Mouse (Mus musculus) MEL (cell line): ENCODE data around the gene Fyttd1. TPM values are rescaled to one million over a fixed set of nuclear protein-coding genes. Genes with fewer than 3 reads are reported as not detected.

Experiments used
- DNase-seq: peaks from one replicate; pipeline ENCODE4 v3.0.0; 2011; ENCODE audit warnings: low read depth, low spot score
- H3K27ac ChIP-seq: 2 replicates; pipeline ENCODE4 v1.5.1; 2012; ENCODE audit warnings: low read depth, mild to moderate bottlenecking, control low read depth, low read length, moderate library complexity; ENCODE audit not compliant: control insufficient read depth
- H3K27me3 ChIP-seq, 2 experiments: fragments of 150-350 bp in 1 of 2; sonication (generic) in 1 of 2; 2 replicates each; pipeline ENCODE4 v1.6.1; 2012; ENCODE audit warnings: low read length in 2 of 2, mild to moderate bottlenecking in 2 of 2, improper control_type of control experiment in 1 of 2, moderate library complexity in 1 of 2; ENCODE audit not compliant: insufficient read depth in 2 of 2, control insufficient read depth in 1 of 2
- H3K36me3 ChIP-seq, 2 experiments: 2 replicates each; pipeline ENCODE4 v1.6.1; 2012 to 2014; ENCODE audit warnings: low read length in 2 of 2, improper control_type of control experiment in 1 of 2, inconsistent platforms in 1 of 2, mild to moderate bottlenecking in 1 of 2; ENCODE audit not compliant: insufficient read depth in 2 of 2, control insufficient read depth in 1 of 2
- H3K4me1 ChIP-seq, 2 experiments: fragments of 150-350 bp in 1 of 2; sonication (generic) in 1 of 2; 2 replicates each; pipeline ENCODE4 v1.6.1; 2012; ENCODE audit warnings: low read length in 2 of 2, improper control_type of control experiment in 1 of 2, mild to moderate bottlenecking in 1 of 2; ENCODE audit not compliant: insufficient read depth in 2 of 2, control insufficient read depth in 1 of 2
- H3K4me3 ChIP-seq, 2 experiments: fragments of 150-350 bp in 1 of 2; sonication (generic) in 1 of 2; 2 replicates each; pipeline ENCODE4 v1.5.1; 2012; ENCODE audit warnings: low read depth in 2 of 2, low read length in 2 of 2, mild to moderate bottlenecking in 2 of 2, moderate library complexity in 2 of 2, control low read depth in 1 of 2, improper control_type of control experiment in 1 of 2; ENCODE audit not compliant: control insufficient read depth in 1 of 2, insufficient read depth in 1 of 2
- H3K79me2 ChIP-seq: 2 replicates; pipeline ENCODE4 v1.6.1; 2012; ENCODE audit warnings: mild to moderate bottlenecking, low read length, moderate library complexity; ENCODE audit not compliant: control insufficient read depth, poor library complexity, insufficient read depth
- H3K9ac ChIP-seq: 2 replicates; pipeline ENCODE4 v1.6.1; 2012; ENCODE audit warnings: low read depth, mild to moderate bottlenecking, control low read depth, low read length, moderate library complexity; ENCODE audit not compliant: control insufficient read depth, poor library complexity, severe bottlenecking
- H3K9me3 ChIP-seq: fragments of 150-350 bp; sonication (generic); replicated peaks from 2 replicates; pipeline ENCODE4 v1.6.1; 2012; ENCODE audit warnings: mild to moderate bottlenecking, low read length, improper control_type of control experiment, moderate library complexity; ENCODE audit not compliant: insufficient read depth
- BHLHE40 ChIP-seq: IDR thresholded peaks from 2 replicates; pipeline ENCODE4 v1.6.1; 2012; ENCODE audit warnings: low read depth, mild to moderate bottlenecking, inconsistent platforms, low read length, improper control_type of control experiment, borderline replicate concordance
- CHD1 ChIP-seq: IDR thresholded peaks from 2 replicates; pipeline ENCODE4 v1.6.1; 2012; ENCODE audit warnings: low read depth, mild to moderate bottlenecking, inconsistent platforms, low read length, improper control_type of control experiment
- CTCF ChIP-seq, 3 experiments: IDR thresholded peaks in 2 of 3; conservative IDR thresholded peaks in 1 of 3; 2 replicates each; pipeline ENCODE4 v1.5.1; 2011 to 2012; ENCODE audit warnings: low read length in 3 of 3, low read depth in 2 of 3, mild to moderate bottlenecking in 2 of 3, improper control_type of control experiment in 1 of 3, inconsistent platforms in 1 of 3, mixed read lengths in 1 of 3, moderate library complexity in 1 of 3; ENCODE audit not compliant: control insufficient read depth in 1 of 3, insufficient read depth in 1 of 3, poor library complexity in 1 of 3, severe bottlenecking in 1 of 3
- E2F4 ChIP-seq: IDR thresholded peaks from 2 replicates; pipeline ENCODE4 v1.6.1; 2011; ENCODE audit warnings: low read depth, low read length, improper control_type of control experiment, borderline replicate concordance
- ELF1 ChIP-seq: IDR thresholded peaks from 2 replicates; pipeline ENCODE4 v1.6.1; 2014; ENCODE audit warnings: low read depth, mild to moderate bottlenecking, inconsistent platforms, low read length, improper control_type of control experiment, moderate library complexity
- ETS1 ChIP-seq: IDR thresholded peaks from 2 replicates; pipeline ENCODE4 v1.6.1; 2012; ENCODE audit warnings: low read depth, mild to moderate bottlenecking, inconsistent platforms, low read length, improper control_type of control experiment, moderate library complexity
- HCFC1 ChIP-seq: IDR thresholded peaks from 2 replicates; pipeline ENCODE4 v1.6.1; 2012; ENCODE audit warnings: low read depth, mild to moderate bottlenecking, inconsistent platforms, low read length, improper control_type of control experiment, moderate library complexity
- JUND ChIP-seq: IDR thresholded peaks from 2 replicates; pipeline ENCODE4 v1.6.1; 2011; ENCODE audit warnings: low read depth, mild to moderate bottlenecking, improper control_type of control experiment, low read length
- MAFK ChIP-seq: IDR thresholded peaks from 2 replicates; pipeline ENCODE4 v1.6.1; 2011; ENCODE audit warnings: low read depth, mild to moderate bottlenecking, low read length, improper control_type of control experiment, borderline replicate concordance
- MAX ChIP-seq: IDR thresholded peaks from 2 replicates; pipeline ENCODE4 v1.6.1; 2011; ENCODE audit warnings: low read length, improper control_type of control experiment
- MXI1 ChIP-seq: IDR thresholded peaks from 2 replicates; pipeline ENCODE4 v1.6.1; 2011; ENCODE audit warnings: mild to moderate bottlenecking, low read depth, low read length, improper control_type of control experiment
- MYB ChIP-seq: IDR thresholded peaks from 2 replicates; pipeline ENCODE4 v1.6.1; 2011; ENCODE audit warnings: mild to moderate bottlenecking, low read depth, low read length, improper control_type of control experiment
- MYC ChIP-seq: IDR thresholded peaks from 2 replicates; pipeline ENCODE4 v1.6.1; 2011; ENCODE audit warnings: low read depth, mild to moderate bottlenecking, low read length, improper control_type of control experiment, moderate library complexity
- NRF1 ChIP-seq: IDR thresholded peaks from 2 replicates; pipeline ENCODE4 v1.6.1; 2014; ENCODE audit warnings: low read depth, mild to moderate bottlenecking, inconsistent platforms, low read length, improper control_type of control experiment, moderate library complexity; ENCODE audit not compliant: poor library complexity, insufficient read depth, severe bottlenecking
- POLR2AphosphoS2 ChIP-seq: IDR thresholded peaks from 2 replicates; pipeline ENCODE4 v1.6.1; 2011; ENCODE audit warnings: low read length, improper control_type of control experiment
- RCOR1 ChIP-seq: IDR thresholded peaks from 2 replicates; pipeline ENCODE4 v1.6.1; 2012; ENCODE audit warnings: low read depth, mild to moderate bottlenecking, inconsistent platforms, low read length, improper control_type of control experiment
- SIN3A ChIP-seq: IDR thresholded peaks from 2 replicates; pipeline ENCODE4 v1.6.1; 2012; ENCODE audit warnings: low read length, improper control_type of control experiment, inconsistent platforms
- TBP ChIP-seq: IDR thresholded peaks from 2 replicates; pipeline ENCODE4 v1.8.0; 2011; ENCODE audit warnings: low read depth, low read length, improper control_type of control experiment
- TCF12 ChIP-seq: IDR thresholded peaks from 2 replicates; pipeline ENCODE4 v1.6.1; 2014; ENCODE audit warnings: low read depth, mild to moderate bottlenecking, inconsistent platforms, low read length, improper control_type of control experiment, moderate library complexity
- UBTF ChIP-seq: IDR thresholded peaks from 2 replicates; pipeline ENCODE4 v1.6.1; 2012; ENCODE audit warnings: low read depth, mild to moderate bottlenecking, inconsistent platforms, low read length, improper control_type of control experiment, moderate library complexity, borderline replicate concordance; ENCODE audit not compliant: insufficient read depth
- USF1 ChIP-seq: IDR thresholded peaks from 2 replicates; pipeline ENCODE4 v1.6.1; 2014; ENCODE audit warnings: low read depth, mild to moderate bottlenecking, inconsistent platforms, low read length, improper control_type of control experiment, moderate library complexity
- USF2 ChIP-seq, 2 experiments: IDR thresholded peaks; 2 replicates each; pipeline ENCODE4 v1.6.1; 2011 to 2012; ENCODE audit warnings: improper control_type of control experiment in 2 of 2, low read length in 2 of 2, borderline replicate concordance in 1 of 2, inconsistent platforms in 1 of 2, low read depth in 1 of 2, mild to moderate bottlenecking in 1 of 2; ENCODE audit not compliant: insufficient read depth in 1 of 2
- ZKSCAN1 ChIP-seq: IDR thresholded peaks from 2 replicates; pipeline ENCODE4 v1.6.1; 2012; ENCODE audit warnings: low read depth, mild to moderate bottlenecking, inconsistent platforms, low read length, improper control_type of control experiment, moderate library complexity
- ZNF384 ChIP-seq: IDR thresholded peaks from 2 replicates; pipeline ENCODE4 v1.6.1; 2012; ENCODE audit warnings: low read depth, mild to moderate bottlenecking, inconsistent platforms, low read length, improper control_type of control experiment
- polyA plus RNA-seq, 2 experiments: library from polyadenylated mRNA; stranded (reverse) in 1 of 2; unstranded in 1 of 2; fragments of >175 nt in 1 of 2; fragments of >200 nt in 1 of 2; gene quantifications; 2 replicates each; pipeline versions ENCODE4 v1.2.1 to v1.2.4; 2012; ENCODE audit warnings: low replicate concordance in 2 of 2, low read depth in 1 of 2; ENCODE audit not compliant: insufficient read length in 2 of 2, insufficient read depth in 1 of 2, missing spikeins in 1 of 2
- total RNA-seq: library from RNA; depleted of rRNA; stranded (reverse); fragments of 300-350 nt; gene quantifications from 2 replicates; pipeline ENCODE4 v1.2.3, GENCODE M21; 2012

Gene Fyttd1
- total and polyA plus RNA-seq, 3 experiments = 44.3 to 76.0 TPM; not detected in 1

DNA sequence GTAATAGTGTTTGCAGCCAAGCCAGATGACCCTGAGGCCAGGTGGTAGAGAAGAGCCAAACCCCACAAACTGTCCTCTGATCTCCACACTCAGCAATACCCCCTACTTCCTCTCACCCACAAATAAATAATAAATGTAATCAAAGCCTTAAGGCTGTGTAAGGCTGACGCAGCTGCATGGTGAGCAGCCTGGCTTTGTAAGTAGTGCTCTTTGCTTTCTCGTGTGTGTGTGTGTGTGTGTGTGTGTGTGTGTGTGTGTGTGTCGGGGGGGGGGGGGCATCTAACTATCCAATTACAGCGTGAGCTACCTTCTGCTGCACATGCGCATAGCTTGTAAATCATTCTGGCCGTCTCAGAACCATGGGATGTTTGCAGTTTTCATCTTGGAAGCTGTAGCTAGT is 77.0 kb downstream of the Fyttd1 start:
- H3K9me3 ChIP-seq = no peaks in the 10 kb centered on the region
- H3K4me1 ChIP-seq = no peaks in the 10 kb centered on the region
- H3K79me2 ChIP-seq = no peaks in the 10 kb centered on the region
- H3K9ac ChIP-seq = no peak overlapping the region
- no peak overlapping the region for H3K4me3 ChIP-seq
- no peak overlapping the region for H3K27ac ChIP-seq
- no peak for DNase-seq
- no peaks in the 10 kb centered on the region for H3K27me3 ChIP-seq
- TF ChIP-seq ELF1 = no peak
- TF ChIP-seq MYB = no peak
- no peak for TF ChIP-seq UBTF
- TF ChIP-seq RCOR1 = no peak
- TF ChIP-seq MYC = no peak
- no peak for TF ChIP-seq ZNF384
- no peak for TF ChIP-seq SIN3A
- no peak for TF ChIP-seq TCF12
- TF ChIP-seq JUND = no peak
- TF ChIP-seq MXI1 = no peak
- TF ChIP-seq MAX = no peak
- TF ChIP-seq CTCF (IDR thresholded peaks at IDR 0.05 in 2 of 3, conservative IDR thresholded peaks at IDR 0.05 in 1 of 3; ENCODE audit: control insufficient read depth in 1 of 3, insufficient read depth in 1 of 3, low read depth in 2 of 3, low read length in 3 of 3, poor library complexity in 1 of 3, severe bottlenecking in 1 of 3) = no peak
- TF ChIP-seq USF1 = no peak
- TF ChIP-seq MAFK = no peak
- TF ChIP-seq HCFC1 = no peak
- TF ChIP-seq BHLHE40 = no peak
- TF ChIP-seq ZKSCAN1 = no peak
- TF ChIP-seq, all 39 proteins: peak for 0
- peaks cover 0 to 24% of the 10 kb centered on the region in 2 experiments; a peak in 2 of 4 replicates for H3K36me3 ChIP-seq

DNA sequence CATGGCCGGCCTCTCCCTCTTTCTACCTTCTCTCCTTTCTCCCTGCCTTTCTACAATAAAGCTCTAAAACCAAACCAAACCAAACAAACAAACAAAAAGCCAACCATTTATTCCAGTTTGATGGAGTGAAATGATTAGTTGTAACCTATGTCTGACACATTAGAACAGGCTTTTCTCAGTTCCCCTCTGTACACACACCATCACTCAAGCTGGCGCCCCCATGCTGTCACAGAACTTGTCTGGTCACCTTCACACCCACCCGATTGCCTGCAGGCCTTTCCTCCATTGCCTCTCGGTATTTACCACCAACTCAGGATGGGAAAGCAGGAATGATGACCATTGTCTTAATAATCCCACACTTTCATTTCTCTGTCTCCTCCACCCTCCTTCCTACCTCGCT is 79.6 kb downstream of the Fyttd1 start:
- Histone ChIP-seq H3K27me3 (no peaks in the 10 kb centered on the region), H3K4me1 (no peaks in the 10 kb centered on the region), H3K9ac (no peak overlapping the region), H3K4me3 (no peak overlapping the region), H3K9me3 (no peaks in the 10 kb centered on the region), H3K27ac (no peak overlapping the region), H3K79me2 (no peaks in the 10 kb centered on the region), H3K36me3 (peaks cover 0 to 29% of the 10 kb centered on the region in 2 experiments; a peak in 2 of 4 replicates)
- no peak for DNase-seq
- TF ChIP-seq MXI1 (no peak), MYB (no peak), MYC (no peak), NRF1 (no peak), TBP (no peak), CTCF (IDR thresholded peaks at IDR 0.05 in 2 of 3, conservative IDR thresholded peaks at IDR 0.05 in 1 of 3; ENCODE audit: control insufficient read depth in 1 of 3, insufficient read depth in 1 of 3, low read depth in 2 of 3, low read length in 3 of 3, poor library complexity in 1 of 3, severe bottlenecking in 1 of 3) (no peak; a peak in 1 of 6 replicates), HCFC1 (no peak), USF2 (IDR thresholded peaks at IDR 0.05; ENCODE audit: borderline replicate concordance in 1 of 2, insufficient read depth in 1 of 2, low read depth in 1 of 2, low read length in 2 of 2) (no peak), ETS1 (no peak), POLR2AphosphoS2 (no peak), CHD1 (no peak), E2F4 (no peak)
